Mouse (Mus musculus): ENCODE measurements around the gene Gm10837. TPM values are rescaled to one million over a fixed set of nuclear protein-coding genes. Genes with fewer than 3 reads are reported as not detected.

The Gm10837 gene
- polyA plus RNA-seq, 1 experiment from 2014 or later = not detected

DNA sequence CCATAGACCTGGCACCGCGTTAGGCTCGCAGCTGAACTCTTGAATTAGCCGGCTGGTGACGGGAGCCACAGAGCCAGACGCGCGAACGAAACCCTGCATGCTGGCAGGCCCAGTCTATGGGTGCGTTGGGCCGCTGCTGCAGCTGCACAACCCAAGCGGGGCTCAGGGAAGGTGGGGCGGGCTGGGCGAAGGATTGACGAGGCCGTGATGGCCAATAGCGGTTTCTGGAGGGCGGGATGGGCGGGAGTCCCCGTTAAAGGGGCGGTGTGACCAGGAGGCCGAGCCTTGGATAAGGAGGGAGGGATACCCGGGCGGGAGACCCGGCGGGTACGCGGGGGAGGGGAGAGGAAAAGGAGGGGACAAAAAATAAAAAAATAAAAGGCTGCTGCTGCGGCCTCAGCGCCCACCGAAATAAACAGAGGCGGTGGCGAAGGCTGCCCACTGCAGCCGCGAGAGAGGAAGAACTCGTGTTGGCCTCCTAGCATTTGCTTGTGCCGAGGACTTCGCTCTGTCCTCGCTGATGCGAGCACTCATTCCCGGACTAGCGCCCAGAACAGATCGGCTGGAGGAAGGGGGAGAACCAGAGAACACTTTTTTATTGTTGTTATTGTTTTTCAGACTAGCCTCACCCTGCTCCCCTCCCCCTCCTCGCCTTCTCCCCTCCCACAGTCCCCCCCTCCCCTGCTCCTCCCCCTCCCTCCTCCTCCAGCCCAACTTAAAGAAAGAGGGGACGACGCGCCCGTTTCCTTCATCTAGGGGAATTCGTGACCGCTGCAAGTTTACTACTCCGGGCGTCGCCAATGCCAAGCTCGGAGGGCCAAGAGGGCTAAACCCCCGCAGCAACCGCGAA lies 16.1 kb upstream of the Gm10837 start:
- H3K9me3 ChIP-seq (ENCODE audit: low read length) = no peaks in the 10 kb centered on the region
- H3K4me3 ChIP-seq (ENCODE audit: low read depth, low read length) = peak overlapping the region; percentile 39
- H3K9ac ChIP-seq (replicated peaks) = no peak overlapping the region
- under 1% methylated on average over 48 of the region's 57 CpGs for WGBS (ENCODE audit: insufficient replicate concordance)
- H3K27me3 ChIP-seq (ENCODE audit: insufficient read depth, low read length) = peaks cover 100% of the 10 kb centered on the region
- DNase-seq (no peak), ATAC-seq (no peak)
- TF ChIP-seq EP300 (IDR thresholded peaks at IDR 0.05; ENCODE audit: low read depth) (no peak), CTCF (IDR thresholded peaks at IDR 0.05; ENCODE audit: low read depth) (no peak)
- H3K36me3 ChIP-seq (replicated peaks; ENCODE audit: insufficient read depth, low read length) = no peaks in the 10 kb centered on the region
- no peak overlapping the region for H3K27ac ChIP-seq (ENCODE audit: low read depth)
- peaks cover 13% of the 10 kb centered on the region for H3K4me1 ChIP-seq (ENCODE audit: insufficient read depth)
- H3K4me2 ChIP-seq (ENCODE audit: low read depth, low read length) = peak overlapping the region; percentile 66

GRCm38 (mm10) chr14:122474891-122475556 lies 15.4 kb upstream of the Gm10837 start, which contains the start of gene Zic2:
Zic2 (plus strand) TSS chr14:122475435.
- no peak within 1 kb of the TSS for H3K27ac ChIP-seq (ENCODE audit: low read depth)
- WGBS (ENCODE audit: insufficient replicate concordance) = under 1% methylated on average over 47 of the region's 73 CpGs
- ATAC-seq (no peak), DNase-seq (no peak)
- no peak within 1 kb of the TSS for H3K9ac ChIP-seq (replicated peaks)
- peak within 1 kb of the TSS; percentile 66 for H3K4me2 ChIP-seq (ENCODE audit: low read depth, low read length)
- H3K4me1 ChIP-seq (ENCODE audit: insufficient read depth) = peaks cover 13% of the 10 kb centered on the region
- no peaks in the 10 kb centered on the region for H3K36me3 ChIP-seq (replicated peaks; ENCODE audit: insufficient read depth, low read length)
- TF ChIP-seq CTCF (IDR thresholded peaks at IDR 0.05; ENCODE audit: low read depth) = no peak
- no peak for TF ChIP-seq EP300 (IDR thresholded peaks at IDR 0.05; ENCODE audit: low read depth)
- H3K4me3 ChIP-seq (ENCODE audit: low read depth, low read length) = peak within 1 kb of the TSS; percentile 39
- no peaks in the 10 kb centered on the region for H3K9me3 ChIP-seq (ENCODE audit: low read length)
- H3K27me3 ChIP-seq (ENCODE audit: insufficient read depth, low read length) = peaks cover 100% of the 10 kb centered on the region

DNA sequence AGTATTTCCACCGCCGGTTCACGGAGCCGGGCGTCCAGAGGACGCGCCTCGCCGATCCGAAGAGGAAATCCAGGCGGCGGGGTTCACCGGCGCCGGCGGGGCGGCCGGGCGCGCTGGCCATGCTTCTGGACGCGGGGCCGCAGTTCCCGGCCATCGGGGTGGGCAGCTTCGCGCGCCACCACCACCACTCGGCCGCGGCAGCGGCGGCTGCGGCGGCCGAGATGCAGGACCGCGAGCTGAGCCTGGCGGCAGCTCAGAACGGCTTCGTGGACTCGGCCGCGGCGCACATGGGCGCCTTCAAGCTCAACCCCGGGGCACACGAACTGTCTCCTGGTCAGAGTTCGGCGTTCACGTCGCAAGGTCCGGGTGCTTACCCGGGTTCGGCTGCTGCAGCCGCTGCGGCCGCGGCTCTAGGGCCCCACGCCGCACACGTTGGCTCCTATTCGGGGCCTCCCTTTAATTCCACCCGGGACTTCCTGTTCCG lies 14.8 kb upstream of the Gm10837 start:
- H3K27me3 ChIP-seq (ENCODE audit: insufficient read depth, low read length) = peaks cover 100% of the 10 kb centered on the region
- H3K36me3 ChIP-seq (replicated peaks; ENCODE audit: insufficient read depth, low read length) = no peaks in the 10 kb centered on the region
- H3K9ac ChIP-seq (replicated peaks) = no peak overlapping the region
- no peaks in the 10 kb centered on the region for H3K9me3 ChIP-seq (ENCODE audit: low read length)
- peak overlapping the region; percentile 39 for H3K4me3 ChIP-seq (ENCODE audit: low read depth, low read length)
- WGBS (ENCODE audit: insufficient replicate concordance) = 1% methylated on average over 48 of the region's 65 CpGs
- DNase-seq = no peak
- no peak for ATAC-seq
- peaks cover 13% of the 10 kb centered on the region for H3K4me1 ChIP-seq (ENCODE audit: insufficient read depth)
- no peak for TF ChIP-seq CTCF (IDR thresholded peaks at IDR 0.05; ENCODE audit: low read depth)
- TF ChIP-seq EP300 (IDR thresholded peaks at IDR 0.05; ENCODE audit: low read depth) = no peak
- H3K27ac ChIP-seq (ENCODE audit: low read depth) = no peak overlapping the region
- peak overlapping the region; percentile 66 for H3K4me2 ChIP-seq (ENCODE audit: low read depth, low read length)

- DNase-seq = no peak
- WGBS (ENCODE audit: insufficient replicate concordance) = 2% methylated on average over 58 of the region's 62 CpGs
- Histone ChIP-seq H3K36me3 (replicated peaks; ENCODE audit: insufficient read depth, low read length) (no peaks in the 10 kb centered on the region), H3K9me3 (ENCODE audit: low read length) (no peaks in the 10 kb centered on the region), H3K4me2 (ENCODE audit: low read depth, low read length) (peak overlapping the region; percentile 66), H3K9ac (replicated peaks) (no peak overlapping the region), H3K27ac (ENCODE audit: low read depth) (no peak overlapping the region), H3K4me3 (ENCODE audit: low read depth, low read length) (peak overlapping the region; percentile 39), H3K4me1 (ENCODE audit: insufficient read depth) (peaks cover 13% of the 10 kb centered on the region), H3K27me3 (ENCODE audit: insufficient read depth, low read length) (peaks cover 100% of the 10 kb centered on the region)
- no peak for TF ChIP-seq EP300 (IDR thresholded peaks at IDR 0.05; ENCODE audit: low read depth)
- no peak for TF ChIP-seq CTCF (IDR thresholded peaks at IDR 0.05; ENCODE audit: low read depth)
- ATAC-seq = no peak
Observed at GRCm38 (mm10) chr14:122476041-122476821, 14.2 kb upstream of the Gm10837 start.

DNA sequence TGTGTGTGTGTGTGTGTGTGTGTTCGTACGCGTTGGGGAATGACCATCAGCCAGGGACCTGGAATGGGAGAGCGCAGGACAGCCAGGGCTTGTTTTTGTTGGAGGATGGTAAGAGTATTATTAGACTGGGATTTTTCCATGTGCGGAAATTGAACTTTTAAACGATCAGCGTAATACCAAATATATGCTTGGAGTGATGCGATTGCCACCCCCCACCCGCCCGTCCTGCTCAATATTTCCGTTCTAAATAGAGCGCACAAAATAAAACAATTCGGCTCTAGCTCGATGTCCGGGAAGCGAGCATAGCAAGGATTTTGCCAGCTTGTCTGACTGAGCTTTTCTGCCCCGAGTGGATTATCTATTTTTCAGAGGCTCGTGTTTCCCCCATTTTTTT lies 13.6 kb upstream of the Gm10837 start:
- TF ChIP-seq CTCF (IDR thresholded peaks at IDR 0.05; ENCODE audit: low read depth) = no peak
- no peak for TF ChIP-seq EP300 (IDR thresholded peaks at IDR 0.05; ENCODE audit: low read depth)
- Histone ChIP-seq H3K36me3 (replicated peaks; ENCODE audit: insufficient read depth, low read length) (no peaks in the 10 kb centered on the region), H3K27ac (ENCODE audit: low read depth) (no peak overlapping the region), H3K4me1 (ENCODE audit: insufficient read depth) (peaks cover 13% of the 10 kb centered on the region), H3K4me2 (ENCODE audit: low read depth, low read length) (no peak overlapping the region), H3K4me3 (ENCODE audit: low read depth, low read length) (no peak overlapping the region), H3K9me3 (ENCODE audit: low read length) (no peaks in the 10 kb centered on the region), H3K27me3 (ENCODE audit: insufficient read depth, low read length) (peaks cover 100% of the 10 kb centered on the region), H3K9ac (replicated peaks) (no peak overlapping the region)
- DNase-seq = no peak
- no peak for ATAC-seq
- WGBS (ENCODE audit: insufficient replicate concordance) = 3% methylated on average over 18 of the region's 18 CpGs

All from liver, postnatal 0 days (tissue).